Mouse (Mus musculus): ENCODE data around the gene Tbcc.

GRCm38 (mm10) chr17:46929897-46930296, 39.4 kb downstream of the Tbcc start:
- TF ChIP-seq GATA1 (IDR thresholded peaks at IDR 0.05; ENCODE audit: low read length) (no peak), TAL1 (IDR thresholded peaks at IDR 0.05; ENCODE audit: low read length) (no peak)
